Mouse (Mus musculus): ENCODE results near the gene Fzd4.

- TF ChIP-seq CTCF (IDR thresholded peaks at IDR 0.05; ENCODE audit: insufficient read depth, low read depth, low read length) (no peak), POLR2A (IDR thresholded peaks at IDR 0.05; ENCODE audit: insufficient read depth, low read depth, low read length) (no peak)
Measured at GRCm38 (mm10) chr7:89427101-89427500, 22.9 kb downstream of the Fzd4 start.
